In the genomic region with DNA sequence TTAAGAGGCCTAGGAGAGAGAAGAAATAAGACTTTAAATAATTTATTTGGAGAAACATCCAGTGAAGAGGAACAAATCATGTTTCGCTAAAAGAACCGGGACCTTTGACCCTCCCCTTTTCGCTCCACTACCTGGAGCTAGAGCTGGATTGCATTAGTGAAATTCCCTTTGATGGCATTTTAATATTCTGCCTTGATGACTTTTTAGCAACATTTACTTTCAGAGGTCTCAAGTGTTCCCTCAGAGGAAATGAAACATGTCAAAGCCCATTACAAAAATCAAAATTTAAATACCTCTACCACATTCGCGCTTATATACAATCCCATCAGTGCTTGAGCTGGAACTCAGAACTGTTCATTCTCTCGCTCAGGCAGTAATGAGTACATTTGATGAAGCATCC, we compare ENCODE assay signal across 25 mouse cellular contexts.
A peak's percentile ranks its signal among the peaks of the same experiment; 100 is the strongest.
DNase-seq lines count a peak whose midpoint lies in the region; ATAC-seq and TF ChIP-seq lines count a peak whose summit lies in the region.
"Had no signal": no experiment of that assay in that cellular context is flagged by ENCODE, and none has a peak within 500 bp of the region (broad histone marks: within the 10 kb centered on the region; RNA-seq: fewer than 3 reads in every experiment).

No protein-coding gene starts in this region.

- ATAC-seq in kidney, embryonic 14.5 days (ENCODE audit: low FRiP score, low TSS enrichment), result 0 out of 2 replicates have a peak, but pooled peaks have one; percentile 12
- peak; percentile 57; the same call in 1 of the 2 replicates for ATAC-seq in limb, embryonic 11.5 days (ENCODE audit: insufficient number of reproducible peaks, low FRiP score, low TSS enrichment, low read depth)
- ATAC-seq: CD4-positive, CD25-positive, alpha-beta regulatory T cell, adult 4 months; forebrain, embryonic 15.5 days; intestine, embryonic 15.5 days had no signal

- H3K9ac ChIP-seq in kidney, embryonic 14.5 days (ENCODE audit: low read depth, low read length), result no peak overlapping the region
- H3K9ac ChIP-seq in limb, embryonic 11.5 days (ENCODE audit: low read length), result no peak overlapping the region
- H3K9ac ChIP-seq: embryonic facial prominence, embryonic 13.5 days; forebrain, embryonic 12.5 days; forebrain, embryonic 15.5 days; heart, embryonic 13.5 days; hindbrain, embryonic 12.5 days; hindbrain, embryonic 15.5 days; intestine, embryonic 15.5 days had no signal

- no peak for DNase-seq in kidney, adult 2 months
- peak; percentile 11 for DNase-seq in brain, embryonic 14.5 days (ENCODE audit: low read depth)
- DNase-seq in forelimb bud, embryonic 11.5 days (ENCODE audit: low read depth, low spot score), result peak; percentile 49
- DNase-seq in limb, embryonic 11.5 days (ENCODE audit: low spot score), result no peak
- DNase-seq in natural killer cell, adult 2 months (ENCODE audit: low spot score in 2 of 2), result no peak
- DNase-seq in cerebellum, adult 11 months, result no peak
- DNase-seq: adrenal gland, adult 2 months; adrenal gland, postnatal 25 days; cerebellum, adult 2 months; cerebellum, adult 9-11 months; cerebellum, postnatal 25 days; gastrocnemius, postnatal 10 days; gastrocnemius, postnatal 36 days; heart, adult 2 months had no signal

- H3K36me3 ChIP-seq in kidney, embryonic 14.5 days (ENCODE audit: control insufficient read depth, insufficient read depth, low read length), result no peaks in the 10 kb centered on the region
- no peaks in the 10 kb centered on the region for H3K36me3 ChIP-seq in kidney, adult 2 months (ENCODE audit: control insufficient read depth, insufficient read depth, low read length)
- H3K36me3 ChIP-seq in limb, embryonic 11.5 days (ENCODE audit: control insufficient read depth, insufficient read depth, low read length), result no peaks in the 10 kb centered on the region
- H3K36me3 ChIP-seq: embryonic facial prominence, embryonic 13.5 days; forebrain, embryonic 12.5 days; forebrain, embryonic 15.5 days; heart, embryonic 10.5 days; heart, embryonic 13.5 days; hindbrain, embryonic 12.5 days; hindbrain, embryonic 15.5 days; intestine, embryonic 15.5 days had no signal

- 59% methylated on average over 6 of the region's 6 CpGs for WGBS in kidney, embryonic 14.5 days
- 64% methylated on average over 6 of the region's 6 CpGs for WGBS in kidney, adult 2 months
- 38% methylated on average over 6 of the region's 6 CpGs for WGBS in limb, embryonic 11.5 days

- H3K4me3 ChIP-seq in kidney, embryonic 14.5 days (ENCODE audit: low read length), result no peak overlapping the region
- H3K4me3 ChIP-seq in kidney, adult 2 months (ENCODE audit: insufficient read depth, low read depth, low read length), result no peak overlapping the region
- H3K4me3 ChIP-seq in limb, embryonic 11.5 days (ENCODE audit: low read depth, low read length), result no peak overlapping the region
- H3K4me3 ChIP-seq: embryonic facial prominence, embryonic 13.5 days; erythroblast, embryonic 14.5 days; forebrain, embryonic 12.5 days; forebrain, embryonic 15.5 days; heart, adult 2 months; heart, embryonic 10.5 days; heart, embryonic 13.5 days; hindbrain, embryonic 12.5 days; hindbrain, embryonic 15.5 days; intestine, embryonic 15.5 days had no signal

- no peak for TF ChIP-seq CTCF in kidney, adult 2 months (conservative IDR thresholded peaks at IDR 0.05; ENCODE audit: insufficient read depth, insufficient read length, low read depth, low read length)
- TF ChIP-seq CTCF in brain, embryonic 14.5 days (IDR thresholded peaks at IDR 0.05; ENCODE audit: borderline replicate concordance, extremely low read depth, insufficient read depth, insufficient read length), result no peak

- no peak overlapping the region for H3K4me2 ChIP-seq in kidney, embryonic 14.5 days (replicated peaks; ENCODE audit: low read depth, low read length)
- no peak overlapping the region for H3K4me2 ChIP-seq in limb, embryonic 11.5 days (ENCODE audit: low read depth, severe bottlenecking)
- H3K4me2 ChIP-seq: embryonic facial prominence, embryonic 13.5 days; forebrain, embryonic 12.5 days; forebrain, embryonic 15.5 days; heart, embryonic 13.5 days; hindbrain, embryonic 12.5 days; hindbrain, embryonic 15.5 days; intestine, embryonic 15.5 days had no signal

- no peak for TF ChIP-seq POLR2A in kidney, adult 2 months (IDR thresholded peaks at IDR 0.05; ENCODE audit: low read depth, low read length)
- no peak for TF ChIP-seq POLR2A in brain, embryonic 14.5 days (IDR thresholded peaks at IDR 0.05; ENCODE audit: borderline replicate concordance, extremely low read depth, insufficient read depth, insufficient read length, poor library complexity, severe bottlenecking)

- no peak overlapping the region for H3K27ac ChIP-seq in kidney, embryonic 14.5 days (ENCODE audit: low read depth, low read length)
- H3K27ac ChIP-seq in kidney, adult 2 months (ENCODE audit: insufficient read depth, low read depth, low read length), result no peak overlapping the region
- no peak overlapping the region for H3K27ac ChIP-seq in limb, embryonic 11.5 days (replicated peaks; ENCODE audit: low read depth, low read length)
- H3K27ac ChIP-seq: embryonic facial prominence, embryonic 13.5 days; forebrain, embryonic 12.5 days; forebrain, embryonic 15.5 days; heart, adult 2 months; heart, embryonic 10.5 days; heart, embryonic 13.5 days; hindbrain, embryonic 12.5 days; hindbrain, embryonic 15.5 days; intestine, embryonic 15.5 days had no signal

- H3K4me1 ChIP-seq in kidney, embryonic 14.5 days (ENCODE audit: control insufficient read depth, insufficient read depth, low read length), result no peaks in the 10 kb centered on the region
- H3K4me1 ChIP-seq in kidney, adult 2 months (ENCODE audit: control insufficient read depth, insufficient read depth, low read length), result no peaks in the 10 kb centered on the region
- 0 out of 2 replicates have a peak, but pooled peaks cover 2% of the 10 kb centered on the region for H3K4me1 ChIP-seq in limb, embryonic 11.5 days (ENCODE audit: control insufficient read depth, insufficient read depth, low read length)
- H3K4me1 ChIP-seq: embryonic facial prominence, embryonic 13.5 days; forebrain, embryonic 12.5 days; forebrain, embryonic 15.5 days; heart, embryonic 10.5 days; heart, embryonic 13.5 days; hindbrain, embryonic 12.5 days; hindbrain, embryonic 15.5 days; intestine, embryonic 15.5 days had no signal

- no peaks in the 10 kb centered on the region for H3K9me3 ChIP-seq in kidney, embryonic 14.5 days (ENCODE audit: control insufficient read depth, low read length)
- H3K9me3 ChIP-seq in limb, embryonic 11.5 days (ENCODE audit: control insufficient read depth, low read length), result no peaks in the 10 kb centered on the region
- H3K9me3 ChIP-seq: embryonic facial prominence, embryonic 13.5 days; forebrain, embryonic 12.5 days; forebrain, embryonic 15.5 days; heart, embryonic 10.5 days; heart, embryonic 13.5 days; hindbrain, embryonic 12.5 days; hindbrain, embryonic 15.5 days; intestine, embryonic 15.5 days had no signal

- no peaks in the 10 kb centered on the region for H3K27me3 ChIP-seq in kidney, embryonic 14.5 days (ENCODE audit: control insufficient read depth, insufficient read depth, low read length)
- H3K27me3 ChIP-seq in kidney, adult 2 months (replicated peaks; ENCODE audit: control insufficient read depth, insufficient read depth, low read length), result no peaks in the 10 kb centered on the region
- H3K27me3 ChIP-seq in limb, embryonic 11.5 days (ENCODE audit: control insufficient read depth, insufficient read depth, low read length), result no peaks in the 10 kb centered on the region
- H3K27me3 ChIP-seq: embryonic facial prominence, embryonic 13.5 days; forebrain, embryonic 12.5 days; forebrain, embryonic 15.5 days; heart, embryonic 13.5 days; hindbrain, embryonic 12.5 days; hindbrain, embryonic 15.5 days; intestine, embryonic 15.5 days had no signal

Comparison
In these comparisons a context has a peak if more than half of its experiments do, and no peak if none do; other contexts are left out.
1. DNase-seq: peak in brain, embryonic 14.5 days (single experiment) and forelimb bud, embryonic 11.5 days (single experiment); none in kidney, adult 2 months (single experiment), limb, embryonic 11.5 days (single experiment), natural killer cell, adult 2 months (0 of 2) and cerebellum, adult 11 months (single experiment).